Mouse (Mus musculus) stomach, embryonic 15.5 days (tissue): Measurements from ENCODE around the gene Adamts7. TPM values are rescaled to one million over a fixed set of nuclear protein-coding genes. Genes with fewer than 3 reads are reported as not detected.

ENCODE experiments used
- ATAC-seq: fragments of 200-750 bp; cut with Nextera tagmentation; 2 replicates; pipeline ENCODE4 v1.8.0; 2017; ENCODE audit warnings: low read depth, moderate number of reproducible peaks, moderate TSS enrichment; ENCODE audit not compliant: insufficient read depth, low FRiP score
- H3K27ac ChIP-seq: fragments of 300-500 bp; sonication (generic); 2 replicates; pipeline ENCODE4 v1.5.1; 2015; ENCODE audit warnings: mild to moderate bottlenecking, inconsistent platforms
- H3K27me3 ChIP-seq: fragments of 300-500 bp; sonication (generic); replicated peaks from 2 replicates; pipeline ENCODE4 v1.6.1; 2015; ENCODE audit warnings: inconsistent platforms
- H3K36me3 ChIP-seq: fragments of 300-500 bp; sonication (generic); 2 replicates; pipeline ENCODE4 v1.6.1; 2015; ENCODE audit warnings: inconsistent platforms
- H3K4me1 ChIP-seq: fragments of 300-500 bp; sonication (generic); 2 replicates; pipeline ENCODE4 v1.6.1; 2015; ENCODE audit warnings: inconsistent platforms
- H3K4me2 ChIP-seq: fragments of 300-500 bp; sonication (generic); 2 replicates; pipeline ENCODE4 v1.6.1; 2015; ENCODE audit warnings: mild to moderate bottlenecking, inconsistent platforms
- H3K4me3 ChIP-seq: fragments of 300-500 bp; sonication (generic); replicated peaks from 2 replicates; pipeline ENCODE4 v1.5.1; 2015; ENCODE audit warnings: inconsistent platforms
- H3K9ac ChIP-seq: fragments of 300-500 bp; sonication (generic); 2 replicates; pipeline ENCODE4 v1.6.1; 2015; ENCODE audit warnings: inconsistent platforms
- H3K9me3 ChIP-seq: fragments of 300-500 bp; sonication (generic); 2 replicates; pipeline ENCODE4 v1.6.1; 2016; ENCODE audit warnings: inconsistent platforms
- WGBS: fragments of 180-500 bp; shearing (Covaris S2); methylation state at CpG from one replicate; pipeline ENCODE4 v1.1.7; 2015; 5-methylcytosine and 5-hydroxymethylcytosine counted together
- polyA plus RNA-seq: library from polyadenylated mRNA; unstranded; fragments of >200 nt; fragmentation: Nextera tagmentation; extraction: Ambion mirVana; gene quantifications from 2 replicates; pipeline ENCODE4 v1.2.1, GENCODE M21; 2015

The Adamts7 gene
- polyA plus RNA-seq, 1 experiment from 2014 or later, result 13.1 TPM

DNA sequence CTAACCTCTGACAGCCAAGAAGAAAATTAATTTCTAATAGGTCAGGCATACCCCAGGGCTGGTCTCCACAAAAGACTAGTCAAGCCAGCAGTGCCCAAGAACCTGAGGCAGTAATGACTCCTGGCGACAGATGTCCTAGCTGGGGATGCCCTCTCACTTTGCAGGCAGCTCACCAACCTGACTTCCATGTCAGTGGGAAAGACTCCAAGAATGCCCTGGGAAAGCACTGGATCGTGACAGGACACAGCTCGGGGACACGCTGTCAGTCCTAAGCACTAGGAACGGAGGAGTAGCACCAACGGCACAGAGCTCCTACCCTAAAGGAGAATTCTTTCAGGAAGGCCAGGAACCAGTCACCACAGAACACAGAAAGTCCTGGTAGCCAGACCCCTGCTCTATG, 79.4 kb downstream of the Adamts7 start:
- H3K27me3 ChIP-seq, result no peaks in the 10 kb centered on the region
- WGBS, result 88% methylated on average over 6 of the region's 6 CpGs
- H3K4me1 ChIP-seq, result no peaks in the 10 kb centered on the region
- no peaks in the 10 kb centered on the region for H3K9me3 ChIP-seq
- no peak for ATAC-seq
- H3K4me2 ChIP-seq, result no peak overlapping the region
- no peak overlapping the region for H3K4me3 ChIP-seq
- H3K27ac ChIP-seq, result no peak overlapping the region
- peaks cover 7% of the 10 kb centered on the region; the same call in 1 of the 2 replicates for H3K36me3 ChIP-seq
- H3K9ac ChIP-seq, result no peak overlapping the region

DNA sequence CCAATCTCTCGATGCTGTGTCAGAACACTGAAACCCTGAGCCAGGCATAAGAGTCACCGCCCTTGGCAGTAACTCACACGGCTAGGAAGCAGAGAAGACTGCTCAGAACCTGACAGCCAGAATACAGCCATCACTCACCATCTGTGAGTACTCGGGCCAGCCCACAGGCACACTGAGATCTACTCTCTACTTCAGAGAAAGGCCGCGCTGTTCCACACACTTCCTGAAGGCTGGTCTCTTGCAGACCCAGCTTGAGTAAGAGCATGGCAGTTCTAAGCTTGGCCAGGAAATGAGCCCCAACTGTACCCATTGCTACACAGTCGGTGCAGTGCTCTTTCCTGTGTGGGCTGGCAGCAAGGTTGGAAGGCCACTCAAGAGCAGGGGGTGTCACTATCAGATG, 80.0 kb downstream of the Adamts7 start:
- no peak overlapping the region for H3K4me3 ChIP-seq
- H3K4me1 ChIP-seq, result no peaks in the 10 kb centered on the region
- no peak overlapping the region for H3K27ac ChIP-seq
- H3K9me3 ChIP-seq, result no peaks in the 10 kb centered on the region
- H3K4me2 ChIP-seq, result no peak overlapping the region
- ATAC-seq, result peak; percentile 31; the same call in 1 of the 2 replicates
- 68% methylated on average over 7 of the region's 7 CpGs for WGBS
- H3K36me3 ChIP-seq, result peaks cover 7% of the 10 kb centered on the region; the same call in 1 of the 2 replicates
- H3K9ac ChIP-seq, result no peak overlapping the region
- H3K27me3 ChIP-seq, result no peaks in the 10 kb centered on the region

DNA sequence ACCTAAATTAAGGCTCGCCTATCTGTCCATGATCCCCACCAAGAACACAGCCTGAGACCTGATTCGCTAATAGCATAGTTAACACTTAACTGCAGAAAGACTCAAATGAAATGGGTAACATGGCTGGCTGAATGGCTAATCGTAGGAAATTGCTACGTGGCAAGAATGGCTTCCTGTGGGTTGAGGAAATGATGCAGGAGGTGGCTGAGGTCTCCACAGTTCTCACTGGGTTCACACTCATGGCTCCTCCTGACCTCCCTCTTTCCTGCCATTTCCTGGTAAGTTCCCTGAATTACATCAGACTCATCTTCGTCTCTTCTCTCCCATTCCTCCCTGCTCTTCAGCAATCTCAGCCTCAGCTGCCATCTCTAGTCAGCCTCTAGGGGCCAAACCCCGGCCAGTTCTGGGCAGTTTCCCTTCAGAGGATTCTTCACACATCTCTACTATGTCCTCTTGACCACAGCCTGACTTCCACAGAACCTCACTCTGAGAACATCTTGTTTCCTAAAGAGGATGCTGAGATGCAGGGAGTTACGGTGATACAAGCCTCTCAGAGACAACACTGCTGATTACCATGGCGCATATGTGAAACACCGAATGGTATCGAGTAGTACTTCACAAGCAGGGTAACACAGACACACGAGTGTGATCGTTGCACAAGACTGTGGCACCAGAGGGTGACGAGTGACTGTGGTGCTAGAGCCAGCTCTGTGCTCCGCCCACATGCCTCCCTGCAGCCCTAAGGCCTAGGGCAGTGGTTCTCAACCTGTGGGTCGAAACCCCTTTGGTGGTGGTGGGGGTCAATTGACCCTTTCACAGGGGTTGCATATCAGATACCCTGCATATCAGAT, 81.7 kb downstream of the Adamts7 start:
- WGBS, result 84% methylated on average over 15 of the region's 15 CpGs

DNA sequence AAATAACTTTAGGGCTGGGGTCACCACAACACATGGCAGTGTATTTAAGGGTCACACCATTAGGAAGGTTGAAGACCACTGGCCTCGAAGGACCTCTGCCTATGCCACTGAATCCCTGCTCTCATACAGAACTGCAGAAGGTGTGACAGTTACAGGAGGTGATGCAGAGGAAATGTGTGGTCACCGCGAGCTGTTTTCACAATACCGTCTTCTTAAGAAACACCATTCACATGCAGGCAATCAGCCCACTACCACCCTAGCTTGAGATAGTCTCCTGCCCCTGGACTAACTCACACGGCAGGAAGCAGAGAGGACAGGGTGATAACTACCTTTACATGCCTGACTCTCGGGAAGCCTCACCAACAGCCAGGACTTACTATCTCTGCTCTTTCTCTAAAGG, 82.3 kb downstream of the Adamts7 start:
- H3K4me2 ChIP-seq, result no peak overlapping the region
- H3K27me3 ChIP-seq, result no peaks in the 10 kb centered on the region
- H3K27ac ChIP-seq, result no peak overlapping the region
- peaks cover 7% of the 10 kb centered on the region; the same call in 1 of the 2 replicates for H3K36me3 ChIP-seq
- no peaks in the 10 kb centered on the region for H3K9me3 ChIP-seq
- 0 out of 2 replicates have a peak, but pooled peaks cover 5% of the 10 kb centered on the region for H3K4me1 ChIP-seq
- H3K9ac ChIP-seq, result no peak overlapping the region
- 83% methylated on average over 6 of the region's 6 CpGs for WGBS
- ATAC-seq, result no peak
- H3K4me3 ChIP-seq, result no peak overlapping the region

More for the DNA sequence above, 81.7 kb downstream of the Adamts7 start:
- no peaks in the 10 kb centered on the region for H3K9me3 ChIP-seq
- H3K27me3 ChIP-seq, result no peaks in the 10 kb centered on the region
- no peak overlapping the region for H3K4me2 ChIP-seq
- no peak overlapping the region for H3K27ac ChIP-seq
- ATAC-seq, result no peak
- H3K4me1 ChIP-seq, result no peaks in the 10 kb centered on the region
- H3K4me3 ChIP-seq, result no peak overlapping the region
- peaks cover 7% of the 10 kb centered on the region; the same call in 1 of the 2 replicates for H3K36me3 ChIP-seq
- no peak overlapping the region for H3K9ac ChIP-seq

DNA sequence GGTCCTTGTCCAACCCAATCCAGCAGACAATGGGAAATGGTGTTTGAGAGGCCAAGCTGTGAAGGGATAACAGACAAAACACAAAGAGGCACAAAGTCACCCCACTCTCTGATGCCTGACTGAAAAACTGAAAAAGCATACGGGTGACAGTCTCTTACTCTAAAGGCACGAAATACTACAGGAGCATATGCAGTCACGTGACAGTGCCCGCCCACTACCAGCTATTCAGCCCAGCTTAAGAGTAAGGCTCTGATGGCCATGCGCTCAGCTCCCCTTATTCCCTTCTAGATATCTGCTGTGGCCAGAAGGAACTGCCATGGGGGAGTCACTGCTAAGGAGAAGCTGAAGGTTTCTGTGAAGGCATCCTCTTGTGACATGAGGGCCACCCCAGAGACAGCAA, 82.9 kb downstream of the Adamts7 start:
- Histone ChIP-seq H3K27me3 (no peaks in the 10 kb centered on the region), H3K36me3 (peaks cover 7% of the 10 kb centered on the region; the same call in 1 of the 2 replicates), H3K9me3 (no peaks in the 10 kb centered on the region), H3K4me3 (no peak overlapping the region), H3K27ac (no peak overlapping the region), H3K4me2 (no peak overlapping the region), H3K9ac (no peak overlapping the region), H3K4me1 (0 out of 2 replicates have a peak, but pooled peaks cover 6% of the 10 kb centered on the region)
- WGBS, result 89% methylated on average over 5 of the region's 5 CpGs
- ATAC-seq, result no peak

DNA sequence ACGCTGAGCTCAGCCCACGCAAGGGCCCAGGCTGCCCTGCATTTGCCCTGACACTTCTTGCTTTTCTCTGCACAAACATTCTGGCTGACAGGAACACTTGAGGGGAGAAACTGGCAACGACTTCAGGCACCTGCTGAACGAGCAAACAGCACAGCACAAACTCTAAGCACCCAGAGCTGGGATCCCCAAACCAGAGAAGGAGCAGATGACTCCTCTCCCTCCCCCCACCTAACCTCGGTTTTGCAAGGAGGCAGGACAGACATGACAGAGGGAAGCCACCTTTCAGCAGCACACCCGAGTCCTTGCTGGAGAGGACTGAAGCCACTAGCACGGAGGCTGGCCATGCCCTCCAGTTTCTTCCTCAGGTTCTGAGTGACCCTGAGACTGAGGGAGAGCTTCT, 84.4 kb downstream of the Adamts7 start:
- Histone ChIP-seq H3K4me1 (0 out of 2 replicates have a peak, but pooled peaks cover 6% of the 10 kb centered on the region), H3K36me3 (peaks cover 7% of the 10 kb centered on the region; the same call in 1 of the 2 replicates), H3K9me3 (no peaks in the 10 kb centered on the region), H3K27me3 (no peaks in the 10 kb centered on the region), H3K4me2 (no peak overlapping the region), H3K4me3 (no peak overlapping the region), H3K27ac (no peak overlapping the region), H3K9ac (no peak overlapping the region)
- 67% methylated on average over 7 of the region's 7 CpGs for WGBS
- ATAC-seq, result no peak

DNA sequence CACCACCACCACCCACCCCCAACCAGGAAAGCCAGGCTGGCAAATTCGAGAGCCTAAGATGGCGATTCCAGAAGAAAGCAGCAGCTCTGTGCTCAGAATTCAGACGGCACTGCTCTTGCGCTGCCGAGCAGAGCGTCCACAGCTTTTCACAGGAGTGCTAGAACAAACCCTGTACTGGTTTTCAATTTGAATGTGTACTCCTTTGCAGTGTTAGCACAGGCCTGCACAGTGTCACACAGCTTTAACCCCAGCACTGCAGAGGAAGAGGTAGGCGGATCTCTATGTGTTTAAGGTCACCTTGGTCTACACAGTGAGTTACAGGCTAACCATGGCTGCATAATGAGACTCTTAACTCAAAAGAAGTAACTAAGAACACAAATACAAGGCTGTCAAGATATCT, 85.5 kb downstream of the Adamts7 start:
- Histone ChIP-seq H3K9me3 (no peaks in the 10 kb centered on the region), H3K27ac (no peak overlapping the region), H3K4me1 (0 out of 2 replicates have a peak, but pooled peaks cover 6% of the 10 kb centered on the region), H3K36me3 (peaks cover 7% of the 10 kb centered on the region; the same call in 1 of the 2 replicates), H3K27me3 (no peaks in the 10 kb centered on the region), H3K9ac (no peak overlapping the region), H3K4me2 (no peak overlapping the region), H3K4me3 (no peak overlapping the region)
- no peak for ATAC-seq
- WGBS, result 82% methylated on average over 7 of the region's 7 CpGs

DNA sequence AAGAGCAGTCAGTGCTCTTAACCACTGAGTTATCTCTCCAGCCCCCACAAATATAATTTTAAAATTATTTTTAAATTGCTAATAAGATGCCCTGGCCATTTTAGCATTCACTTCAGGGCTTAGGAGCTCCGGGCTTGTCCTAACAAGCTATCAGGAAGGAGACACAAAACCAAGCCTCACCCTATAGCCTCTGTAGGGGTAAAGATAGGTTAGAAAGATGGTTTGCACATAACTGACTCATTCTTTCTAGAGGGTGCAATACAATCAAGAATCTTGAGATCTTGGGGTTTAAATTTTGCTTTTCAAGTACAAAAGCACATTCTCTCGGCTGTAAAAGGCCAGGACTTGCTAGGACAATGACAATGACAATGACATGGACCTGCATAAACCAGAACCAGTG, 86.2 kb downstream of the Adamts7 start:
- H3K4me2 ChIP-seq, result no peak overlapping the region
- H3K4me3 ChIP-seq, result no peak overlapping the region
- no peaks in the 10 kb centered on the region for H3K27me3 ChIP-seq
- H3K27ac ChIP-seq, result peak overlapping the region; percentile 37; the same call in 1 of the 2 replicates
- no peaks in the 10 kb centered on the region for H3K9me3 ChIP-seq
- no peak overlapping the region for H3K9ac ChIP-seq
- 81% methylated on average over 2 of the region's 2 CpGs for WGBS
- H3K36me3 ChIP-seq, result peaks cover 7% of the 10 kb centered on the region; the same call in 1 of the 2 replicates
- ATAC-seq, result no peak
- H3K4me1 ChIP-seq, result 0 out of 2 replicates have a peak, but pooled peaks cover 6% of the 10 kb centered on the region

DNA sequence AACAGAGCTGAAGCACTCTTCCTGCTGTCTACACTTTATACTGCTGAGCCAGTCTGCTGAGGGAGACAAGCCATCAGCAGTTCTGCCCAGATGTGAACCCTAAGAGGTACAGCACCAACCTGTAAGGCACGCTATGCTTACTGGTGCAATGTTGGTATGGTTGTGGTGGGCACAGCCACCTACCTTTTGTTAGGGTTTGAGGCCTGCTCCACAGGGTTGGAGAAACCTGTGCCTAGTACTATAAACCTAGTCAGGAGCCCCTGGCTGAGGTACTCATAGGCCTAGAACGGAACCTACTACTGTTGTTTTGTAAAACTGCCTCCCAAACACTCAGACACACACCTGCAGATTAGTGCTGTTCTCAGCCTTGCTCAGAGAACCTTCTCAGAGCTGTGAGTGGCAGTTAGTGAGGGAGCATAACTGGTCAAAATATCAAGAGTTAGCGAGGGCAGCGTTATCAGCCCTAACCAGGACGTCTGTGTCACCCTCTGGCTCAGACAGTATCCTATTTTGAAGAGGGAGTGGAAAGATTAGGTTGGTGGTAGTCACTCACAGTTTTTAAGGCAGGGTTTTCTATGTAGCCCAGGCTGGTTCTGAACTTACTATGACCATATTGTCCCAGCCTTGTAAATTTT, 87.4 kb downstream of the Adamts7 start:
- no peak overlapping the region for H3K4me3 ChIP-seq
- no peaks in the 10 kb centered on the region for H3K9me3 ChIP-seq
- no peaks in the 10 kb centered on the region for H3K27me3 ChIP-seq
- WGBS, result 78% methylated on average over 5 of the region's 5 CpGs
- peaks cover 7% of the 10 kb centered on the region; the same call in 1 of the 2 replicates for H3K36me3 ChIP-seq
- 0 out of 2 replicates have a peak, but pooled peaks cover 6% of the 10 kb centered on the region for H3K4me1 ChIP-seq
- ATAC-seq, result peak; percentile 89
- H3K9ac ChIP-seq, result no peak overlapping the region
- peak overlapping the region; percentile 37; the same call in 1 of the 2 replicates for H3K27ac ChIP-seq
- no peak overlapping the region for H3K4me2 ChIP-seq

DNA sequence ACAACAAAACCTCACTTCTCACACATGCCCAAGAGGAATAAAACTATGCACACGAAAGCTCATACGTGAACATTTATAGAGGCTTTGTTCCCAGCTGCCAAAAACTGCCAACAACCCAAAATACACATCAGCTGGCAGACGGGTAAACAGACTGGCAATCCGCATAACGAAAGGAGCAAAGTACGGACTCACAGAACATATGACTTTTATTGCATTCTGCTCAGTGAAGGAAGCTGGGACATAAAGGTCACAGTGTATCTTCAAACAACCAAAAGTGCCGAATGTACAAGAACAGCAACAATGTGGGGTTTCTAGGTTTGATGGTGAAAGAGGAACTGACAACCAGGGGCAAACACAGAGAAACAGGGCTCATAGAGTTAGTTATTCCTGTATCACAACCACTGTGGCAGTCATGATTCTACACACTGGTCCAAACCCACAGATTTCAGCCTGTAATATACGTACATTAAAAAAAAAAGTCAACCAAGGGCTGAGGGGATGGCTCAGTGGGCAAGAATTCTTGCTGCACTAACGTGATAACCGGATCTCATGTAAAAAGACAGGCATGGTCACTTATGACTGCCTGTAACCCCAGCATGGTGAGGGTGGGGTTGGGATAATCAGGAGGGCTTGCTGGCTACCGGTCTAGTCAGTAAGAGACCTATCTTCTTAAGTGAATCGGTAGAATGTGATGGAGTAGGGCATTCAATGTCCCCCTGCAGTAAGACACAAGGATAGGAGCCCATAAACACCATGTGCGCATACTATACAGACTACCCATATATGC, 88.3 kb downstream of the Adamts7 start:
- no peak for ATAC-seq

DNA sequence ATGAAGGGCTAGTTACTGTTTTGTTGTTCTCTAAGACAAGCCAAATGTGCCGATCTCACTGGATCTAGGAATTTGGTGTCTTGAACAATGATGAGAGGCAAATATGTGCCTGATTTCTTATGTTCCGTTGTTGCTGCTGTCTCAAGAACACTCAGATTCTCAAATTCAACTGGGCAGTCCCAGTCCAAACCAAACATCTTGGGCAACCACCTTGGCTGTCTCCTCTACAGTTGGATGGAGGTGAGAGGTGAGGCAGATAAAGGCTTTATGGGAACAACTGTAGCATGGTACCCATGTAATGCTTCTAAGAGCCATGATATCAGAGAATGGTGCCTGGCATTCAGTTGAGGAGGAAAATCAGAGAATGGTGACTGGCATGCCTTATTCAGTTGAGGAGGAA, 90.3 kb downstream of the Adamts7 start:
- H3K9ac ChIP-seq, result no peak overlapping the region
- no peak for ATAC-seq
- WGBS, result 91% methylated on average over 2 of the region's 2 CpGs

More for the DNA sequence above, 88.3 kb downstream of the Adamts7 start:
- no peak overlapping the region for H3K9ac ChIP-seq
- no peak overlapping the region for H3K27ac ChIP-seq
- 0 out of 2 replicates have a peak, but pooled peaks cover 7% of the 10 kb centered on the region for H3K4me1 ChIP-seq
- no peaks in the 10 kb centered on the region for H3K9me3 ChIP-seq
- H3K4me3 ChIP-seq, result no peak overlapping the region
- 78% methylated on average over 13 of the region's 13 CpGs for WGBS
- peaks cover 7% of the 10 kb centered on the region; the same call in 1 of the 2 replicates for H3K36me3 ChIP-seq
- no peak overlapping the region for H3K4me2 ChIP-seq
- H3K27me3 ChIP-seq, result no peaks in the 10 kb centered on the region

More for the DNA sequence above, 90.3 kb downstream of the Adamts7 start:
- H3K27ac ChIP-seq, result no peak overlapping the region
- no peak overlapping the region for H3K4me2 ChIP-seq
- no peaks in the 10 kb centered on the region for H3K27me3 ChIP-seq
- no peaks in the 10 kb centered on the region for H3K36me3 ChIP-seq
- H3K4me1 ChIP-seq, result peaks cover 22% of the 10 kb centered on the region; the same call in 1 of the 2 replicates
- H3K4me3 ChIP-seq, result no peak overlapping the region
- H3K9me3 ChIP-seq, result no peaks in the 10 kb centered on the region
